Mouse (Mus musculus): Measurements from ENCODE around the gene Gpa33.

The Gpa33 gene

GRCm38 (mm10) chr1:166130224-166130860 lies at the start of gene Gpa33:
Gene Gpa33 (plus strand): TSS chr1:166130238.
- DNase-seq (ENCODE audit: low read depth) = no peak

GRCm38 (mm10) chr1:166088446-166089170 lies 41.4 kb upstream of the Gpa33 start:
- DNase-seq (ENCODE audit: low read depth) = no peak

- DNase-seq (ENCODE audit: low read depth) = no peak
Observed at GRCm38 (mm10) chr1:166089337-166089736, 40.7 kb upstream of the Gpa33 start.

GRCm38 (mm10) chr1:166089739-166090138 lies 40.3 kb upstream of the Gpa33 start:
- no peak for DNase-seq (ENCODE audit: low read depth)

- DNase-seq (ENCODE audit: low read depth) = no peak
Observed at GRCm38 (mm10) chr1:166090306-166090705, 39.7 kb upstream of the Gpa33 start.

- no peak for DNase-seq (ENCODE audit: low read depth)
Observed at GRCm38 (mm10) chr1:166094462-166094861, 35.6 kb upstream of the Gpa33 start.

- DNase-seq (ENCODE audit: low read depth) = no peak
Observed at GRCm38 (mm10) chr1:166098120-166098519, 31.9 kb upstream of the Gpa33 start.

GRCm38 (mm10) chr1:166102920-166103608 lies 27.0 kb upstream of the Gpa33 start:
- DNase-seq (ENCODE audit: low read depth) = peak; percentile 68

- no peak for DNase-seq (ENCODE audit: low read depth)
Observed at GRCm38 (mm10) chr1:166104858-166105257, 25.2 kb upstream of the Gpa33 start.

- DNase-seq (ENCODE audit: low read depth) = no peak
Observed at GRCm38 (mm10) chr1:166105464-166105863, 24.6 kb upstream of the Gpa33 start.

- DNase-seq (ENCODE audit: low read depth) = no peak
Observed at GRCm38 (mm10) chr1:166114986-166115385, 15.1 kb upstream of the Gpa33 start.

GRCm38 (mm10) chr1:166115719-166116118 lies 14.3 kb upstream of the Gpa33 start:
- no peak for DNase-seq (ENCODE audit: low read depth)

GRCm38 (mm10) chr1:166117866-166118639 lies 12.0 kb upstream of the Gpa33 start:
- no peak for DNase-seq (ENCODE audit: low read depth)

GRCm38 (mm10) chr1:166122114-166122513 lies 7.9 kb upstream of the Gpa33 start:
- no peak for DNase-seq (ENCODE audit: low read depth)

GRCm38 (mm10) chr1:166123045-166123444 lies 7.0 kb upstream of the Gpa33 start:
- peak; percentile 18 for DNase-seq (ENCODE audit: low read depth)

- no peak for DNase-seq (ENCODE audit: low read depth)
Observed at GRCm38 (mm10) chr1:166123751-166124150, 6.3 kb upstream of the Gpa33 start.

GRCm38 (mm10) chr1:166124932-166125593 lies 5.0 kb upstream of the Gpa33 start:
- DNase-seq (ENCODE audit: low read depth) = no peak

GRCm38 (mm10) chr1:166126290-166126689 lies 3.7 kb upstream of the Gpa33 start:
- DNase-seq (ENCODE audit: low read depth) = no peak

GRCm38 (mm10) chr1:166126795-166127194 lies 3.2 kb upstream of the Gpa33 start:
- no peak for DNase-seq (ENCODE audit: low read depth)

GRCm38 (mm10) chr1:166127719-166128118 lies 2.3 kb upstream of the Gpa33 start, which contains the start of gene Dusp27:
Gene Dusp27 (minus strand): TSS chr1:166127922.
- no peak for DNase-seq (ENCODE audit: low read depth)

GRCm38 (mm10) chr1:166128551-166128950 lies 1.5 kb upstream of the Gpa33 start:
- no peak for DNase-seq (ENCODE audit: low read depth)

GRCm38 (mm10) chr1:166132367-166132766 lies 2.3 kb downstream of the Gpa33 start:
- DNase-seq (ENCODE audit: low read depth) = no peak
